Mouse (Mus musculus): Measurements from ENCODE around the gene Ptprn2.

- TF ChIP-seq CTCF (IDR thresholded peaks at IDR 0.05; ENCODE audit: low read depth) (no peak), EP300 (IDR thresholded peaks at IDR 0.05; ENCODE audit: low read depth) (no peak)
Observed at GRCm38 (mm10) chr12:116596993-116597392, 111.5 kb downstream of the Ptprn2 start.

Measured in liver, postnatal 0 days (tissue).